Mouse (Mus musculus) hindbrain, postnatal 0 days (tissue): ENCODE data around the gene Tas2r105. TPM values are rescaled to one million over a fixed set of nuclear protein-coding genes. Genes with fewer than 3 reads are reported as not detected.

Experiments used
- ATAC-seq: fragments of 200-750 bp; cut with Nextera tagmentation; 2 replicates; pipeline ENCODE4 v1.8.0; 2017; ENCODE audit warnings: mild to moderate bottlenecking, moderate TSS enrichment, moderate library complexity
- DNase-seq: peaks from one replicate; pipeline ENCODE4 v3.0.0-alpha.2; 2015; ENCODE audit warnings: low spot score
- H3K27ac ChIP-seq: fragments of 300-500 bp; sonication (generic); 2 replicates; pipeline ENCODE4 v1.5.1; 2014; ENCODE audit warnings: mild to moderate bottlenecking
- H3K27me3 ChIP-seq: fragments of 300-500 bp; sonication (generic); 2 replicates; pipeline ENCODE4 v1.6.1; 2014; ENCODE audit warnings: low read length, mixed read lengths; ENCODE audit not compliant: insufficient read depth
- H3K36me3 ChIP-seq: fragments of 300-500 bp; sonication (generic); 2 replicates; pipeline ENCODE4 v1.6.1; 2014; ENCODE audit warnings: low read length, mixed read lengths; ENCODE audit not compliant: insufficient read depth
- H3K4me1 ChIP-seq: fragments of 300-500 bp; sonication (generic); 2 replicates; pipeline ENCODE4 v1.6.1; 2014; ENCODE audit warnings: antibody characterized with exemption, low read length, mixed read lengths; ENCODE audit not compliant: insufficient read depth
- H3K4me2 ChIP-seq: fragments of 300-500 bp; sonication (generic); 2 replicates; pipeline ENCODE4 v1.6.1; 2014; ENCODE audit warnings: low read depth, mild to moderate bottlenecking, low read length, moderate library complexity, mixed read lengths
- H3K4me3 ChIP-seq: fragments of 300-500 bp; sonication (generic); 2 replicates; pipeline ENCODE4 v1.5.1; 2014; ENCODE audit warnings: low read length
- H3K9ac ChIP-seq: fragments of 300-500 bp; sonication (generic); replicated peaks from 2 replicates; pipeline ENCODE4 v1.6.1; 2014; ENCODE audit warnings: mild to moderate bottlenecking, low read length, moderate library complexity, mixed read lengths
- H3K9me3 ChIP-seq: fragments of 300-500 bp; sonication (generic); 2 replicates; pipeline ENCODE4 v1.6.1; 2016; ENCODE audit warnings: low read length, mixed read lengths
- CTCF ChIP-seq: IDR thresholded peaks from 2 replicates; pipeline ENCODE4 v1.5.1; 2016; ENCODE audit warnings: antibody characterized with exemption, control low read depth, low read depth
- WGBS: fragments of 180-500 bp; shearing (Covaris S2); extraction: QIAGEN DNeasy Blood & Tissue Kit; methylation state at CpG from one replicate; pipeline ENCODE4 v1.1.7; 2014; 5-methylcytosine and 5-hydroxymethylcytosine counted together
- polyA plus RNA-seq: library from polyadenylated mRNA; unstranded; fragments of >200 nt; fragmentation: Nextera tagmentation; extraction: Ambion mirVana; gene quantifications from 2 replicates; pipeline ENCODE4 v1.2.1, GENCODE M21; 2015
- total RNA-seq: library from RNA; depleted of rRNA; stranded (reverse); fragments of >200 nt; gene quantifications from 2 replicates; pipeline ENCODE4 v1.2.3, GENCODE M21; 2014; rRNA removed

Gene Tas2r105
- total RNA-seq (not detected in 2 replicates), polyA plus RNA-seq (not detected in 2 replicates)

DNA sequence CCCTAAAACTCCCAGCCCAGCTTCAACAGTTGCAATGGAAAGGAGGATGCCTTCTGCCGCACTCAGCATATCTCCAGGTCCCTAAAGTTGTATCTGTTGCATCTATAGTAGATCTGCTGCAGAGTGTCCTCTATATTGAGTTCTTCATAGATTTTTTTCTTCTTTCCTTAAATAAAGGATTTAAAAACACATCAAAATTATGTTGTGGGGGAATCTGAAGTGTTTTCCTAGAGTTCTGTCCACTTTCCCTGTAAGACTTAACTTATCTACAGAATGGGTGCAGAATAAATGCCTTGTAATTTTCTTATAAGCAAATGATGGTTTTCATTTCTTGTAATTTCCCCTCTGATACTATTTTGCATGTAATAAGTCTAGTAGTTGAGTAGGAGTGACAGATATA lies at the start of gene Tas2r105:
Tas2r105 (minus strand) TSS at position 101 of the 400 bp plus-strand sequence.
- Histone ChIP-seq H3K9me3 (peaks cover 2% of the 10 kb centered on the region; the same call in 1 of the 2 replicates), H3K36me3 (no peaks in the 10 kb centered on the region), H3K27me3 (no peaks in the 10 kb centered on the region), H3K4me3 (no peak within 1 kb of the TSS), H3K9ac (no peak within 1 kb of the TSS), H3K4me2 (no peak within 1 kb of the TSS), H3K27ac (no peak within 1 kb of the TSS), H3K4me1 (no peaks in the 10 kb centered on the region)
- DNase-seq (no peak), ATAC-seq (no peak)
- no peak for TF ChIP-seq CTCF
- 67% methylated on average over 1 of the region's 1 CpGs for WGBS

DNA sequence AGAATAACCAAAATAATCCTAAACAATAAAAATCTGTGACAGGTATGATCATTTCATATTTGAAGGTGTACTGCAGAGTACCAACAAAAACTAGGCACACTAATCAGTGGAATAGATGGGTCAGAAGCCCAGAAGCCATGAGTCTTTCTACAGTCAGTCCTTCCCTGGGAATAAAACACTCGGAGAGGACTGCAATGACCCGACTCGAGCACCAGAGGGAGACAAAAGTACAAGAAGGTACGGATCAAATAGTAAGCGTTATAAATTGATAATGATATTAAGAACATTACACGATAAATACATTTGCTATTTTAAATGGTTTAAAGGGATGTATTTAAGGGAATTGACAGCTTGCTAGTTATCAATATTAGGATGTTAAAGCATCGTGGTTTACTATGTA lies 25.5 kb upstream of the Tas2r105 start:
- H3K4me3 ChIP-seq: no peak overlapping the region

GRCm38 (mm10) chr6:131689963-131690362 lies 2.7 kb upstream of the Tas2r105 start, which contains the start of gene Tas2r114:
Gene Tas2r114 (minus strand): TSS chr6:131690063.
- Histone ChIP-seq H3K4me1 (no peaks in the 10 kb centered on the region), H3K4me2 (no peak within 1 kb of the TSS), H3K9ac (no peak within 1 kb of the TSS), H3K36me3 (no peaks in the 10 kb centered on the region), H3K27ac (no peak within 1 kb of the TSS), H3K4me3 (no peak within 1 kb of the TSS), H3K9me3 (peaks cover 2% of the 10 kb centered on the region; the same call in 1 of the 2 replicates), H3K27me3 (no peaks in the 10 kb centered on the region)
- no peak for ATAC-seq
- TF ChIP-seq CTCF: no peak
- no peak for DNase-seq

More for the DNA sequence above, 25.5 kb upstream of the Tas2r105 start:
- Histone ChIP-seq H3K27ac (no peak overlapping the region), H3K4me1 (no peaks in the 10 kb centered on the region), H3K4me2 (no peak overlapping the region), H3K36me3 (no peaks in the 10 kb centered on the region), H3K9ac (no peak overlapping the region), H3K9me3 (peaks cover 10% of the 10 kb centered on the region; the same call in 1 of the 2 replicates), H3K27me3 (no peaks in the 10 kb centered on the region)
- DNase-seq (peak; percentile 1), ATAC-seq (no peak)
- 58% methylated on average over 7 of the region's 7 CpGs for WGBS
- peak; percentile 27; the same call in 1 of the 2 replicates for TF ChIP-seq CTCF

GRCm38 (mm10) chr6:131685644-131686043 lies 1.7 kb downstream of the Tas2r105 start, which contains the start of gene Tas2r104:
Gene Tas2r104 (minus strand): TSS chr6:131685744.
- ATAC-seq (no peak), DNase-seq (no peak)
- WGBS: 76% methylated on average over 1 of the region's 1 CpGs

DNA sequence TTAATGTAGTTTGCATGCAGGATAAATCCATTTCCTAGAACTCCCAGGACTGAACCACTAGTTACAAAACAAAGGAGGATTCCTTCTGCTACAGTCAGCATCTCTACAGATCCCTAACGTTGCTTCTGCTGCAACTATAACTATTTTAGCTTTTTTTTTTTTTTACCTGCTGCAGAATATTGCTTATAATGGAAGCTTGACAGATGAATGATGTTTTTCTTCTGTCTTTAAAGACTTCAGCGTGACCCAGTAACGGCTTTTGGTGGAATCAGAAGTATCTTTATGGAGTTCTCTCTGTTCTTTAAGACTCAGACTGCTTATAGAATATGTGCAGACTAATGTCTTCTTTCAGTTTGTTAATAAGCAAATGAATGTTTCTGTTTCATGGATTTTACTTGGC lies 8.5 kb downstream of the Tas2r105 start, which contains the start of gene Tas2r106:
Tas2r106 (minus strand) TSS at position 101 of the 400 bp plus-strand sequence.
- H3K36me3 ChIP-seq: no peaks in the 10 kb centered on the region
- ATAC-seq (no peak), DNase-seq (no peak)
- H3K4me1 ChIP-seq: no peaks in the 10 kb centered on the region
- no peaks in the 10 kb centered on the region for H3K27me3 ChIP-seq
- H3K4me2 ChIP-seq: no peak within 1 kb of the TSS
- H3K27ac ChIP-seq: no peak within 1 kb of the TSS
- H3K9me3 ChIP-seq: no peaks in the 10 kb centered on the region; the same call in none of the 2 replicates
- no peak within 1 kb of the TSS for H3K4me3 ChIP-seq
- no peak within 1 kb of the TSS for H3K9ac ChIP-seq
- no peak for TF ChIP-seq CTCF
- 74% methylated on average over 3 of the region's 3 CpGs for WGBS

More at GRCm38 (mm10) chr6:131685644-131686043, 1.7 kb downstream of the Tas2r105 start, which contains the start of gene Tas2r104:
- no peak for TF ChIP-seq CTCF
- Histone ChIP-seq H3K27ac (no peak within 1 kb of the TSS), H3K4me1 (no peaks in the 10 kb centered on the region), H3K27me3 (no peaks in the 10 kb centered on the region), H3K9ac (no peak within 1 kb of the TSS), H3K4me2 (no peak within 1 kb of the TSS), H3K9me3 (peaks cover 2% of the 10 kb centered on the region; the same call in 1 of the 2 replicates), H3K36me3 (no peaks in the 10 kb centered on the region), H3K4me3 (no peak within 1 kb of the TSS)

- no peak for DNase-seq
- no peaks in the 10 kb centered on the region for H3K36me3 ChIP-seq
- H3K4me2 ChIP-seq: no peak within 1 kb of the TSS
- H3K9ac ChIP-seq: no peak within 1 kb of the TSS
- no peak within 1 kb of the TSS for H3K4me3 ChIP-seq
- 0 out of 2 replicates have a peak, but pooled peaks cover 9% of the 10 kb centered on the region for H3K9me3 ChIP-seq
- H3K27ac ChIP-seq: no peak within 1 kb of the TSS
- ATAC-seq: no peak
- H3K27me3 ChIP-seq: no peaks in the 10 kb centered on the region
- no peak for TF ChIP-seq CTCF
- H3K4me1 ChIP-seq: no peaks in the 10 kb centered on the region
Observed at GRCm38 (mm10) chr6:131660049-131660448, 27.2 kb downstream of the Tas2r105 start, which contains the start of gene Tas2r107. Gene Tas2r107 (minus strand): TSS chr6:131660149.

Other genes with a start within 250 kb of the Tas2r105 start
- not detected in 2 replicates for gene 5430401F13Rik, start 201.1 kb downstream of the Tas2r105 start, total RNA-seq
- gene 5430401F13Rik, start 201.1 kb downstream of the Tas2r105 start, polyA plus RNA-seq: not detected in 2 replicates
- not detected in 2 replicates for gene Gm6619, start 201.1 kb downstream of the Tas2r105 start, total RNA-seq
- gene Gm6619, start 201.1 kb downstream of the Tas2r105 start, polyA plus RNA-seq: not detected in 2 replicates
- gene Tas2r130, start 56.6 kb downstream of the Tas2r105 start, total RNA-seq: not detected in 2 replicates
- not detected in 2 replicates for gene Tas2r130, start 56.6 kb downstream of the Tas2r105 start, polyA plus RNA-seq
- not detected in 2 replicates for gene Tas2r107, start 27.3 kb downstream of the Tas2r105 start, total RNA-seq
- not detected in 2 replicates for gene Tas2r107, start 27.3 kb downstream of the Tas2r105 start, polyA plus RNA-seq
- not detected in 2 replicates for gene Tas2r106, start 8.6 kb downstream of the Tas2r105 start, total RNA-seq
- gene Tas2r106, start 8.6 kb downstream of the Tas2r105 start, polyA plus RNA-seq: not detected in 2 replicates
- not detected in 2 replicates for gene Tas2r104, start 1.8 kb downstream of the Tas2r105 start, total RNA-seq
- gene Tas2r104, start 1.8 kb downstream of the Tas2r105 start, polyA plus RNA-seq: not detected in 2 replicates
- gene Tas2r114, start 2.6 kb upstream of the Tas2r105 start, total RNA-seq: not detected in 2 replicates
- not detected in 2 replicates for gene Tas2r114, start 2.6 kb upstream of the Tas2r105 start, polyA plus RNA-seq